Mouse (Mus musculus) intestine, postnatal 0 days (tissue): Measurements from ENCODE around the gene St3gal4. TPM values are rescaled to one million over a fixed set of nuclear protein-coding genes. Genes with fewer than 3 reads are reported as not detected.

Source experiments
- ATAC-seq: fragments of 200-750 bp; cut with Nextera tagmentation; 2 replicates; pipeline ENCODE4 v1.8.0; 2017; ENCODE audit warnings: mild to moderate bottlenecking, moderate TSS enrichment, moderate library complexity
- H3K27ac ChIP-seq: fragments of 300-500 bp; sonication (generic); 2 replicates; pipeline ENCODE4 v1.5.1; 2014; ENCODE audit warnings: mild to moderate bottlenecking, low read depth, low read length, moderate library complexity
- H3K27me3 ChIP-seq: fragments of 300-500 bp; sonication (generic); replicated peaks from 2 replicates; pipeline ENCODE4 v1.6.1; 2014; ENCODE audit warnings: low read length, mixed read lengths; ENCODE audit not compliant: control insufficient read depth, insufficient read depth
- H3K36me3 ChIP-seq: fragments of 300-500 bp; sonication (generic); 2 replicates; pipeline ENCODE4 v1.6.1; 2014; ENCODE audit warnings: mild to moderate bottlenecking, moderate library complexity; ENCODE audit not compliant: control insufficient read depth, insufficient read depth
- H3K4me1 ChIP-seq: fragments of 300-500 bp; sonication (generic); replicated peaks from 2 replicates; pipeline ENCODE4 v1.6.1; 2014; ENCODE audit warnings: antibody characterized with exemption, low read length, mixed read lengths; ENCODE audit not compliant: control insufficient read depth, insufficient read depth
- H3K4me2 ChIP-seq: fragments of 300-500 bp; sonication (generic); replicated peaks from 2 replicates; pipeline ENCODE4 v1.6.1; 2014; ENCODE audit warnings: low read depth, mild to moderate bottlenecking, moderate library complexity
- H3K4me3 ChIP-seq: fragments of 300-500 bp; sonication (generic); 2 replicates; pipeline ENCODE4 v1.5.1; 2014; ENCODE audit warnings: low read depth, low read length
- H3K9ac ChIP-seq: fragments of 300-500 bp; sonication (generic); 2 replicates; pipeline ENCODE4 v1.6.1; 2014; ENCODE audit warnings: mild to moderate bottlenecking, low read depth, low read length
- H3K9me3 ChIP-seq: fragments of 300-500 bp; sonication (generic); 2 replicates; pipeline ENCODE4 v1.6.1; 2016; ENCODE audit warnings: mixed run types; ENCODE audit not compliant: control insufficient read depth
- CTCF ChIP-seq: sonication (generic); IDR thresholded peaks from 2 replicates; pipeline ENCODE4 v1.5.1; 2016; ENCODE audit warnings: low read depth, mild to moderate bottlenecking, control low read depth, antibody characterized with exemption, moderate library complexity
- WGBS: fragments of 180-500 bp; shearing (Covaris S2); extraction: QIAGEN DNeasy Blood & Tissue Kit; methylation state at CpG from one replicate; pipeline ENCODE4 v1.1.7; 2014; 5-methylcytosine and 5-hydroxymethylcytosine counted together
- polyA plus RNA-seq: library from polyadenylated mRNA; unstranded; fragments of >200 nt; fragmentation: Nextera tagmentation; extraction: Ambion mirVana; gene quantifications from 2 replicates; pipeline ENCODE4 v1.2.1, GENCODE M21; 2015

The St3gal4 gene
- polyA plus RNA-seq, 1 experiment from 2014 or later, result 242 TPM

GRCm38 (mm10) chr9:35131637-35132397 is 12.7 kb upstream of the St3gal4 start:
- 87% methylated on average over 16 of the region's 16 CpGs for WGBS
- H3K4me3 ChIP-seq, result no peak overlapping the region
- H3K27me3 ChIP-seq, result no peaks in the 10 kb centered on the region
- no peak for ATAC-seq
- H3K9ac ChIP-seq, result no peak overlapping the region
- no peak for TF ChIP-seq CTCF
- H3K4me1 ChIP-seq, result 0 out of 2 replicates have a peak, but pooled peaks cover 7% of the 10 kb centered on the region
- H3K27ac ChIP-seq, result no peak overlapping the region
- peaks cover 6% of the 10 kb centered on the region; the same call in 1 of the 2 replicates for H3K36me3 ChIP-seq
- no peaks in the 10 kb centered on the region for H3K9me3 ChIP-seq
- H3K4me2 ChIP-seq, result no peak overlapping the region

DNA sequence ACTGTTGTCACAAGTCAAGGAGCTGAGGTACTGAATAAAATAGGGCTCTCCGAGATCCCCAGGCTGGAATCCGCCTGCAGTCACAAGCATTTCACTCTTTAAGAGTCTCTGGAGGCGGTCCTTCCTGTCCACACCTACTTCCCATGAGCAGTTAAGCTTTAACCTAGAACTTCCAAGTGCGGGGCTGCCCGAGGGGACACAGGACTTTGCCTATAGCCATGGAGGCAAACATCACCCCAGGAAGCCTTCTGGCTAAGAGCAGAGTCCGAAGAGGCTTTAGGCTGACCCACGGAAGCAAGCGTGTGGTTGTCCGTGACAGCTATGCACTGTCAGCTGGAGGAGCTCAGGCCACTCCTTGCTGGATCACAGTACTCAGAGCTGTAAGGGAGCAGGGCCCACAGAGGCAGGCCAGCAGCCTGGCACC is 9.9 kb upstream of the St3gal4 start:
- H3K9me3 ChIP-seq, result no peaks in the 10 kb centered on the region
- peak overlapping the region; percentile 63 for H3K27ac ChIP-seq
- H3K4me3 ChIP-seq, result no peak overlapping the region
- peak overlapping the region; percentile 9 for H3K4me2 ChIP-seq
- H3K4me1 ChIP-seq, result 0 out of 2 replicates have a peak, but pooled peaks cover 11% of the 10 kb centered on the region
- WGBS, result 45% methylated on average over 9 of the region's 9 CpGs
- peaks cover 11% of the 10 kb centered on the region; the same call in 1 of the 2 replicates for H3K36me3 ChIP-seq
- ATAC-seq, result peak; percentile 74
- TF ChIP-seq CTCF, result no peak
- no peaks in the 10 kb centered on the region for H3K27me3 ChIP-seq
- H3K9ac ChIP-seq, result no peak overlapping the region

DNA sequence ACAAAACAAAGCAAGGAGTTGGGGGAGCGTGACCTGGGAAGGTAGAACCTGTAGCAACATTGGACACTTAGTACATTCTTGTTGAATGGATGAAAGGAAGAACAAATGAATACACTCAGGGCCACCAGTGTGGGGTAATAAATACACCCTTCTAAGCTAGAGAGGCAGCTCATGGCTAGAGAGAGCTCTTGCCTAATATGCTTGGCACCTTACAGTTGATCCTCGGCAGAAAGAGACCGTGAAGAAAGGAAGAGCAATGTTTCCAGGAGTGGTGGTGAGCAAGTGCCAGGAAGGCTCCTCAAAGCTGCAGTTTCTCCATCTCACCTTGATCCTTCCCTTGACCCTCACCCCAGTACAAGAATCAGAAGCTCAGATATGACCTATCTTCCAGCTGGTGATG is 9.5 kb upstream of the St3gal4 start:
- 87% methylated on average over 3 of the region's 3 CpGs for WGBS

GRCm38 (mm10) chr9:35127561-35127960 is 8.5 kb upstream of the St3gal4 start:
- H3K27ac ChIP-seq, result peak overlapping the region; percentile 50

More for the DNA sequence above, 9.5 kb upstream of the St3gal4 start:
- H3K9me3 ChIP-seq, result no peaks in the 10 kb centered on the region
- no peak overlapping the region for H3K4me3 ChIP-seq
- H3K9ac ChIP-seq, result no peak overlapping the region
- 0 out of 2 replicates have a peak, but pooled peaks cover 11% of the 10 kb centered on the region for H3K4me1 ChIP-seq
- TF ChIP-seq CTCF, result no peak
- H3K27me3 ChIP-seq, result no peaks in the 10 kb centered on the region
- ATAC-seq, result no peak
- H3K4me2 ChIP-seq, result peak overlapping the region; percentile 9
- H3K27ac ChIP-seq, result peak overlapping the region; percentile 63
- peaks cover 11% of the 10 kb centered on the region; the same call in 1 of the 2 replicates for H3K36me3 ChIP-seq

GRCm38 (mm10) chr9:35127147-35127546 is 8.1 kb upstream of the St3gal4 start:
- no peak for TF ChIP-seq CTCF
- H3K27me3 ChIP-seq, result no peaks in the 10 kb centered on the region
- peaks cover 20% of the 10 kb centered on the region; the same call in 1 of the 2 replicates for H3K4me1 ChIP-seq
- ATAC-seq, result no peak
- 70% methylated on average over 6 of the region's 6 CpGs for WGBS
- no peak overlapping the region for H3K4me2 ChIP-seq
- no peak overlapping the region for H3K4me3 ChIP-seq
- peaks cover 15% of the 10 kb centered on the region; the same call in 1 of the 2 replicates for H3K36me3 ChIP-seq
- no peak overlapping the region for H3K9ac ChIP-seq
- H3K9me3 ChIP-seq, result no peaks in the 10 kb centered on the region
- H3K27ac ChIP-seq, result peak overlapping the region; percentile 22

More at GRCm38 (mm10) chr9:35127561-35127960, 8.5 kb upstream of the St3gal4 start:
- ATAC-seq, result peak; percentile 23; the same call in 1 of the 2 replicates
- Histone ChIP-seq H3K4me1 (peaks cover 16% of the 10 kb centered on the region; the same call in 1 of the 2 replicates), H3K27me3 (no peaks in the 10 kb centered on the region), H3K4me2 (no peak overlapping the region), H3K36me3 (peaks cover 11% of the 10 kb centered on the region; the same call in 1 of the 2 replicates), H3K9ac (no peak overlapping the region), H3K9me3 (no peaks in the 10 kb centered on the region), H3K4me3 (no peak overlapping the region)
- TF ChIP-seq CTCF, result no peak
- WGBS, result 55% methylated on average over 5 of the region's 5 CpGs

- Histone ChIP-seq H3K9ac (no peak overlapping the region), H3K4me1 (peaks cover 19% of the 10 kb centered on the region; the same call in 1 of the 2 replicates), H3K4me2 (no peak overlapping the region), H3K27me3 (no peaks in the 10 kb centered on the region), H3K27ac (no peak overlapping the region), H3K4me3 (no peak overlapping the region), H3K9me3 (no peaks in the 10 kb centered on the region), H3K36me3 (peaks cover 22% of the 10 kb centered on the region; the same call in 1 of the 2 replicates)
- WGBS, result 77% methylated on average over 8 of the region's 8 CpGs
- ATAC-seq, result no peak
- no peak for TF ChIP-seq CTCF
Measured at GRCm38 (mm10) chr9:35124678-35124955, 5.5 kb upstream of the St3gal4 start.
